Mouse (Mus musculus): ENCODE data around the gene Zbtb4. TPM values are rescaled to one million over a fixed set of nuclear protein-coding genes. Genes with fewer than 3 reads are reported as not detected.

Zbtb4 gene
- polyA plus RNA-seq, 1 experiment from 2014 or later, result 0.99 TPM

GRCm38 (mm10) chr11:69774961-69775360, 9.2 kb downstream of the Zbtb4 start:
- Histone ChIP-seq H3K4me3 (ENCODE audit: low read depth, low read length) (no peak overlapping the region), H3K4me1 (ENCODE audit: control insufficient read depth, insufficient read depth, low read length) (no peaks in the 10 kb centered on the region; the same call in 1 of the 2 replicates), H3K4me2 (ENCODE audit: low read depth) (no peak overlapping the region), H3K27ac (ENCODE audit: low read depth, low read length) (no peak overlapping the region), H3K9ac (ENCODE audit: low read length) (no peak overlapping the region), H3K27me3 (ENCODE audit: control insufficient read depth, insufficient read depth, low read length) (peaks cover 10% of the 10 kb centered on the region; the same call in 1 of the 2 replicates), H3K36me3 (ENCODE audit: control insufficient read depth, insufficient read depth, low read length) (no peaks in the 10 kb centered on the region), H3K9me3 (ENCODE audit: control insufficient read depth, low read length) (no peaks in the 10 kb centered on the region)
- no peak for ATAC-seq (ENCODE audit: insufficient read depth, low FRiP score, low TSS enrichment)
- 60% methylated on average over 5 of the region's 5 CpGs for WGBS
- no peak for DNase-seq (ENCODE audit: low spot score)

- Histone ChIP-seq H3K36me3 (ENCODE audit: control insufficient read depth, insufficient read depth, low read length) (no peaks in the 10 kb centered on the region), H3K27ac (ENCODE audit: low read depth, low read length) (no peak overlapping the region), H3K9ac (ENCODE audit: low read length) (no peak overlapping the region), H3K9me3 (ENCODE audit: control insufficient read depth, low read length) (no peaks in the 10 kb centered on the region), H3K27me3 (ENCODE audit: control insufficient read depth, insufficient read depth, low read length) (peaks cover 10% of the 10 kb centered on the region; the same call in 1 of the 2 replicates), H3K4me2 (ENCODE audit: low read depth) (no peak overlapping the region), H3K4me3 (ENCODE audit: low read depth, low read length) (no peak overlapping the region), H3K4me1 (ENCODE audit: control insufficient read depth, insufficient read depth, low read length) (no peaks in the 10 kb centered on the region; the same call in 1 of the 2 replicates)
- DNase-seq (ENCODE audit: low spot score) (no peak), ATAC-seq (ENCODE audit: insufficient read depth, low FRiP score, low TSS enrichment) (no peak)
- 61% methylated on average over 10 of the region's 10 CpGs for WGBS
Measured at GRCm38 (mm10) chr11:69775716-69776115, 10.0 kb downstream of the Zbtb4 start.

GRCm38 (mm10) chr11:69776488-69776887, 10.8 kb downstream of the Zbtb4 start:
- no peaks in the 10 kb centered on the region; the same call in 1 of the 2 replicates for H3K4me1 ChIP-seq (ENCODE audit: control insufficient read depth, insufficient read depth, low read length)
- no peaks in the 10 kb centered on the region for H3K36me3 ChIP-seq (ENCODE audit: control insufficient read depth, insufficient read depth, low read length)
- no peaks in the 10 kb centered on the region for H3K9me3 ChIP-seq (ENCODE audit: control insufficient read depth, low read length)
- no peak overlapping the region for H3K4me2 ChIP-seq (ENCODE audit: low read depth)
- no peak overlapping the region for H3K27ac ChIP-seq (ENCODE audit: low read depth, low read length)
- H3K27me3 ChIP-seq (ENCODE audit: control insufficient read depth, insufficient read depth, low read length), result peaks cover 10% of the 10 kb centered on the region; the same call in 1 of the 2 replicates
- no peak for DNase-seq (ENCODE audit: low spot score)
- H3K4me3 ChIP-seq (ENCODE audit: low read depth, low read length), result no peak overlapping the region
- no peak overlapping the region for H3K9ac ChIP-seq (ENCODE audit: low read length)
- WGBS, result 85% methylated on average over 20 of the region's 20 CpGs
- ATAC-seq (ENCODE audit: insufficient read depth, low FRiP score, low TSS enrichment), result no peak

- H3K4me1 ChIP-seq (ENCODE audit: control insufficient read depth, insufficient read depth, low read length), result no peaks in the 10 kb centered on the region; the same call in 1 of the 2 replicates
- H3K9me3 ChIP-seq (ENCODE audit: control insufficient read depth, low read length), result no peaks in the 10 kb centered on the region
- 69% methylated on average over 26 of the region's 26 CpGs for WGBS
- peaks cover 10% of the 10 kb centered on the region; the same call in 1 of the 2 replicates for H3K27me3 ChIP-seq (ENCODE audit: control insufficient read depth, insufficient read depth, low read length)
- no peak overlapping the region for H3K4me2 ChIP-seq (ENCODE audit: low read depth)
- no peaks in the 10 kb centered on the region for H3K36me3 ChIP-seq (ENCODE audit: control insufficient read depth, insufficient read depth, low read length)
- no peak overlapping the region; the same call in 1 of the 2 replicates for H3K9ac ChIP-seq (ENCODE audit: low read length)
- no peak overlapping the region for H3K27ac ChIP-seq (ENCODE audit: low read depth, low read length)
- ATAC-seq (ENCODE audit: insufficient read depth, low FRiP score, low TSS enrichment) (no peak), DNase-seq (ENCODE audit: low spot score) (no peak)
- no peak overlapping the region for H3K4me3 ChIP-seq (ENCODE audit: low read depth, low read length)
Measured at GRCm38 (mm10) chr11:69777504-69778257, 12.0 kb downstream of the Zbtb4 start.

GRCm38 (mm10) chr11:69778258-69778982, 12.7 kb downstream of the Zbtb4 start:
- ATAC-seq (ENCODE audit: insufficient read depth, low FRiP score, low TSS enrichment) (no peak), DNase-seq (ENCODE audit: low spot score) (no peak)
- Histone ChIP-seq H3K4me3 (ENCODE audit: low read depth, low read length) (no peak overlapping the region), H3K9ac (ENCODE audit: low read length) (no peak overlapping the region; the same call in 1 of the 2 replicates), H3K4me1 (ENCODE audit: control insufficient read depth, insufficient read depth, low read length) (no peaks in the 10 kb centered on the region; the same call in 1 of the 2 replicates), H3K4me2 (ENCODE audit: low read depth) (no peak overlapping the region), H3K9me3 (ENCODE audit: control insufficient read depth, low read length) (no peaks in the 10 kb centered on the region), H3K27ac (ENCODE audit: low read depth, low read length) (no peak overlapping the region), H3K27me3 (ENCODE audit: control insufficient read depth, insufficient read depth, low read length) (peaks cover 10% of the 10 kb centered on the region; the same call in 1 of the 2 replicates), H3K36me3 (ENCODE audit: control insufficient read depth, insufficient read depth, low read length) (no peaks in the 10 kb centered on the region)
- 70% methylated on average over 23 of the region's 23 CpGs for WGBS

- Histone ChIP-seq H3K27ac (ENCODE audit: low read depth, low read length) (no peak overlapping the region), H3K4me2 (ENCODE audit: low read depth) (no peak overlapping the region), H3K27me3 (ENCODE audit: control insufficient read depth, insufficient read depth, low read length) (peaks cover 10% of the 10 kb centered on the region; the same call in 1 of the 2 replicates), H3K4me1 (ENCODE audit: control insufficient read depth, insufficient read depth, low read length) (no peaks in the 10 kb centered on the region; the same call in 1 of the 2 replicates), H3K9me3 (ENCODE audit: control insufficient read depth, low read length) (no peaks in the 10 kb centered on the region), H3K36me3 (ENCODE audit: control insufficient read depth, insufficient read depth, low read length) (no peaks in the 10 kb centered on the region), H3K9ac (ENCODE audit: low read length) (no peak overlapping the region), H3K4me3 (ENCODE audit: low read depth, low read length) (no peak overlapping the region)
- no peak for ATAC-seq (ENCODE audit: insufficient read depth, low FRiP score, low TSS enrichment)
- WGBS, result 52% methylated on average over 7 of the region's 7 CpGs
- DNase-seq (ENCODE audit: low spot score), result no peak
Measured at GRCm38 (mm10) chr11:69778985-69779384, 13.3 kb downstream of the Zbtb4 start.

GRCm38 (mm10) chr11:69781828-69782227, 16.1 kb downstream of the Zbtb4 start:
- H3K9ac ChIP-seq (ENCODE audit: low read length), result no peak overlapping the region
- H3K4me2 ChIP-seq (ENCODE audit: low read depth), result no peak overlapping the region
- H3K4me1 ChIP-seq (ENCODE audit: control insufficient read depth, insufficient read depth, low read length), result no peaks in the 10 kb centered on the region; the same call in 1 of the 2 replicates
- no peak overlapping the region for H3K4me3 ChIP-seq (ENCODE audit: low read depth, low read length)
- no peak for ATAC-seq (ENCODE audit: insufficient read depth, low FRiP score, low TSS enrichment)
- DNase-seq (ENCODE audit: low spot score), result no peak
- 31% methylated on average over 4 of the region's 4 CpGs for WGBS
- H3K9me3 ChIP-seq (ENCODE audit: control insufficient read depth, low read length), result no peaks in the 10 kb centered on the region
- no peak overlapping the region for H3K27ac ChIP-seq (ENCODE audit: low read depth, low read length)
- H3K36me3 ChIP-seq (ENCODE audit: control insufficient read depth, insufficient read depth, low read length), result no peaks in the 10 kb centered on the region
- H3K27me3 ChIP-seq (ENCODE audit: control insufficient read depth, insufficient read depth, low read length), result peaks cover 10% of the 10 kb centered on the region; the same call in 1 of the 2 replicates

GRCm38 (mm10) chr11:69784793-69785272, 19.1 kb downstream of the Zbtb4 start:
- no peaks in the 10 kb centered on the region for H3K27me3 ChIP-seq (ENCODE audit: control insufficient read depth, insufficient read depth, low read length)
- no peak overlapping the region for H3K9ac ChIP-seq (ENCODE audit: low read length)
- no peak for ATAC-seq (ENCODE audit: insufficient read depth, low FRiP score, low TSS enrichment)
- H3K4me3 ChIP-seq (ENCODE audit: low read depth, low read length), result no peak overlapping the region
- 40% methylated on average over 15 of the region's 15 CpGs for WGBS
- no peak for DNase-seq (ENCODE audit: low spot score)
- no peaks in the 10 kb centered on the region for H3K9me3 ChIP-seq (ENCODE audit: control insufficient read depth, low read length)
- H3K4me1 ChIP-seq (ENCODE audit: control insufficient read depth, insufficient read depth, low read length), result no peaks in the 10 kb centered on the region
- H3K36me3 ChIP-seq (ENCODE audit: control insufficient read depth, insufficient read depth, low read length), result no peaks in the 10 kb centered on the region
- no peak overlapping the region for H3K4me2 ChIP-seq (ENCODE audit: low read depth)
- H3K27ac ChIP-seq (ENCODE audit: low read depth, low read length), result no peak overlapping the region
